Mouse (Mus musculus) kidney, postnatal 0 days (tissue): ENCODE measurements around the gene Tmtc2. TPM values are rescaled to one million over a fixed set of nuclear protein-coding genes. Genes with fewer than 3 reads are reported as not detected.

ENCODE experiments used
- ATAC-seq: fragments of 200-750 bp; cut with Nextera tagmentation; replicated peaks from 2 replicates; pipeline ENCODE4 v1.8.0; 2017; ENCODE audit warnings: low read depth, moderate number of reproducible peaks, moderate TSS enrichment, moderate library complexity; ENCODE audit not compliant: low FRiP score
- DNase-seq: peaks from one replicate; pipeline ENCODE4 v3.0.0-alpha.2; 2016; ENCODE audit warnings: low spot score
- H3K27ac ChIP-seq: fragments of 300-500 bp; sonication (generic); 2 replicates; pipeline ENCODE4 v1.5.1; 2014; ENCODE audit warnings: mild to moderate bottlenecking
- H3K27me3 ChIP-seq: fragments of 300-500 bp; sonication (generic); 2 replicates; pipeline ENCODE4 v1.6.1; 2014; ENCODE audit warnings: low read length, mixed read lengths; ENCODE audit not compliant: insufficient read depth
- H3K36me3 ChIP-seq: fragments of 300-500 bp; sonication (generic); 2 replicates; pipeline ENCODE4 v1.6.1; 2014; ENCODE audit warnings: low read length, mixed read lengths; ENCODE audit not compliant: insufficient read depth
- H3K4me1 ChIP-seq: fragments of 300-500 bp; sonication (generic); replicated peaks from 2 replicates; pipeline ENCODE4 v1.6.1; 2014; ENCODE audit warnings: antibody characterized with exemption, low read length, mixed read lengths; ENCODE audit not compliant: insufficient read depth
- H3K4me2 ChIP-seq: fragments of 300-500 bp; sonication (generic); 2 replicates; pipeline ENCODE4 v1.6.1; 2014; ENCODE audit warnings: mild to moderate bottlenecking, low read length, moderate library complexity, mixed read lengths
- H3K4me3 ChIP-seq: fragments of 300-500 bp; sonication (generic); replicated peaks from 2 replicates; pipeline ENCODE4 v1.5.1; 2014; ENCODE audit warnings: low read depth, low read length
- H3K9ac ChIP-seq: fragments of 300-500 bp; sonication (generic); 2 replicates; pipeline ENCODE4 v1.6.1; 2014; ENCODE audit warnings: low read depth, low read length
- H3K9me3 ChIP-seq: fragments of 300-500 bp; sonication (generic); replicated peaks from 2 replicates; pipeline ENCODE4 v1.6.1; 2016; ENCODE audit warnings: low read length, inconsistent platforms, mixed read lengths
- CTCF ChIP-seq: IDR thresholded peaks from 2 replicates; pipeline ENCODE4 v1.5.1; 2016; ENCODE audit warnings: antibody characterized with exemption, low read depth, mild to moderate bottlenecking, moderate library complexity
- WGBS: fragments of 180-500 bp; shearing (Covaris S2); extraction: QIAGEN DNeasy Blood & Tissue Kit; methylation state at CpG from one replicate; pipeline ENCODE4 v1.1.7; 2014; 5-methylcytosine and 5-hydroxymethylcytosine counted together
- polyA plus RNA-seq: library from polyadenylated mRNA; unstranded; fragments of >200 nt; fragmentation: Nextera tagmentation; extraction: Ambion mirVana; gene quantifications from 2 replicates; pipeline ENCODE4 v1.2.1, GENCODE M21; 2015

Gene Tmtc2
- polyA plus RNA-seq, 1 experiment from 2014 or later = 5.2 TPM

DNA sequence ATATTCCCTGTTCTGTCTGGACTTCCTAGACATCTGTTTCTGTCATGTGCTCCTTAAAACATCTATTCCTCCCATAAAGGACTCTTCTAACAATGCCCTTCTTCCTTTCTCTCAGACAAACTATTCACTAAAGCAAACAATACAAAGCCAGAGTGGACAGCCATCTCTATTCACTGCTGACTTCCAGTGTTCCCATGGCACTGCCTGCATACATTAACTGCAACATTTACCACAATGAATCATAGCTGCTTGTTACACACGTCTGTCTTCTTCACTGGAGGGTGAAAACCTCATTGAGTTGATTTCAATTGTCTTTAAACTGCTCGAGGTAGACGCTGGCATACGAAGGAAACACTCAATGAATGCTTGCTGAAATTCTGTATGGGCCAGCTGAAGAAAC lies 374.2 kb downstream of the Tmtc2 start:
- no peaks in the 10 kb centered on the region for H3K36me3 ChIP-seq
- H3K4me1 ChIP-seq = no peaks in the 10 kb centered on the region
- no peak for TF ChIP-seq CTCF
- ATAC-seq = no peak
- no peak overlapping the region for H3K27ac ChIP-seq
- no peaks in the 10 kb centered on the region for H3K27me3 ChIP-seq
- no peaks in the 10 kb centered on the region for H3K9me3 ChIP-seq
- H3K9ac ChIP-seq = no peak overlapping the region
- no peak for DNase-seq
- no peak overlapping the region for H3K4me3 ChIP-seq
- H3K4me2 ChIP-seq = no peak overlapping the region
- 40% methylated on average over 4 of the region's 4 CpGs for WGBS

- Histone ChIP-seq H3K9ac (no peak overlapping the region), H3K27me3 (no peaks in the 10 kb centered on the region), H3K4me3 (no peak overlapping the region), H3K4me1 (no peaks in the 10 kb centered on the region), H3K9me3 (no peaks in the 10 kb centered on the region), H3K36me3 (no peaks in the 10 kb centered on the region), H3K27ac (no peak overlapping the region), H3K4me2 (no peak overlapping the region)
- no peak for TF ChIP-seq CTCF
- WGBS = 62% methylated on average over 5 of the region's 5 CpGs
- DNase-seq = no peak
- ATAC-seq = no peak
Observed at GRCm38 (mm10) chr10:105199515-105199914, 374.7 kb downstream of the Tmtc2 start.

GRCm38 (mm10) chr10:105195377-105195776 lies 378.9 kb downstream of the Tmtc2 start:
- Histone ChIP-seq H3K27ac (no peak overlapping the region), H3K27me3 (no peaks in the 10 kb centered on the region), H3K36me3 (no peaks in the 10 kb centered on the region), H3K4me3 (no peak overlapping the region), H3K4me1 (no peaks in the 10 kb centered on the region), H3K4me2 (no peak overlapping the region), H3K9me3 (no peaks in the 10 kb centered on the region), H3K9ac (no peak overlapping the region)
- 95% methylated on average over 2 of the region's 2 CpGs for WGBS
- no peak for ATAC-seq
- DNase-seq = no peak
- no peak for TF ChIP-seq CTCF

- Histone ChIP-seq H3K27ac (no peak overlapping the region), H3K9me3 (no peaks in the 10 kb centered on the region), H3K4me1 (no peaks in the 10 kb centered on the region), H3K9ac (no peak overlapping the region), H3K4me3 (no peak overlapping the region), H3K36me3 (no peaks in the 10 kb centered on the region), H3K27me3 (no peaks in the 10 kb centered on the region), H3K4me2 (no peak overlapping the region)
- TF ChIP-seq CTCF = no peak
- no peak; the same call in 1 of the 2 replicates for ATAC-seq
- 49% methylated on average over 4 of the region's 4 CpGs for WGBS
- peak; percentile 72 for DNase-seq
Observed at GRCm38 (mm10) chr10:105193756-105194460, 380.3 kb downstream of the Tmtc2 start.

DNA sequence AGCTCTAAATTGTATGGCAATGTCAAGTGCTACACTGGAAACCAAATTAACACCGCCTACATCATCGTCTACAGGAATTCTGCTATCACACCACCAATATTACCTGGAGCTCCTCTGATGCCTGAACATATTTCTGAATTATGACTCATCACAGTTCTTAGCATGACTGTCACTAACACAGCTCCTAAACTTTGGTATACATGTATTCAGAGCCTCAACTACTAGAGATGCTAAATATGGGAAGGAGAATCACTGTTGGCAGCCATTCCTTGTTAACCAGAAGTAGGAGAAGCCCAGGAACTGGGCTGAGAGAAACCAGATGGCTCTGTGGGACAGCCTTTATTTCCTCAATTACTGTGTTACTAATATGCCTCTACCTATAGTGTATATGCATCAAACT lies 382.2 kb downstream of the Tmtc2 start:
- no peaks in the 10 kb centered on the region for H3K4me1 ChIP-seq
- TF ChIP-seq CTCF = no peak
- no peak overlapping the region for H3K4me3 ChIP-seq
- no peaks in the 10 kb centered on the region for H3K27me3 ChIP-seq
- H3K9ac ChIP-seq = no peak overlapping the region
- WGBS = 97% methylated on average over 2 of the region's 2 CpGs
- no peak overlapping the region for H3K4me2 ChIP-seq
- DNase-seq (no peak), ATAC-seq (no peak)
- no peaks in the 10 kb centered on the region for H3K9me3 ChIP-seq
- no peaks in the 10 kb centered on the region for H3K36me3 ChIP-seq
- H3K27ac ChIP-seq = no peak overlapping the region

GRCm38 (mm10) chr10:105189746-105190145 lies 384.5 kb downstream of the Tmtc2 start:
- no peak overlapping the region for H3K9ac ChIP-seq
- ATAC-seq (no peak), DNase-seq (no peak)
- WGBS = 83% methylated on average over 4 of the region's 4 CpGs
- H3K36me3 ChIP-seq = no peaks in the 10 kb centered on the region
- TF ChIP-seq CTCF = no peak
- H3K27ac ChIP-seq = no peak overlapping the region
- no peaks in the 10 kb centered on the region for H3K27me3 ChIP-seq
- no peaks in the 10 kb centered on the region for H3K9me3 ChIP-seq
- no peak overlapping the region for H3K4me2 ChIP-seq
- no peak overlapping the region for H3K4me3 ChIP-seq
- H3K4me1 ChIP-seq = no peaks in the 10 kb centered on the region

GRCm38 (mm10) chr10:105186636-105187035 lies 387.6 kb downstream of the Tmtc2 start:
- Histone ChIP-seq H3K36me3 (no peaks in the 10 kb centered on the region), H3K4me1 (no peaks in the 10 kb centered on the region), H3K4me2 (no peak overlapping the region), H3K27me3 (no peaks in the 10 kb centered on the region), H3K9ac (no peak overlapping the region), H3K27ac (no peak overlapping the region), H3K9me3 (no peaks in the 10 kb centered on the region), H3K4me3 (no peak overlapping the region)
- ATAC-seq = no peak
- WGBS = 88% methylated on average over 5 of the region's 5 CpGs
- no peak for TF ChIP-seq CTCF
- DNase-seq = no peak
